Mouse (Mus musculus) MEL (cell line): ENCODE measurements around the gene Tbx19. TPM values are rescaled to one million over a fixed set of nuclear protein-coding genes. Genes with fewer than 3 reads are reported as not detected.

Source experiments
- DNase-seq: peaks from one replicate; pipeline ENCODE4 v3.0.0; 2011; ENCODE audit warnings: low read depth, low spot score
- H3K27ac ChIP-seq: 2 replicates; pipeline ENCODE4 v1.5.1; 2012; ENCODE audit warnings: low read depth, mild to moderate bottlenecking, control low read depth, low read length, moderate library complexity; ENCODE audit not compliant: control insufficient read depth
- H3K27me3 ChIP-seq, 2 experiments: fragments of 150-350 bp in 1 of 2; sonication (generic) in 1 of 2; 2 replicates each; pipeline ENCODE4 v1.6.1; 2012; ENCODE audit warnings: low read length in 2 of 2, mild to moderate bottlenecking in 2 of 2, improper control_type of control experiment in 1 of 2, moderate library complexity in 1 of 2; ENCODE audit not compliant: insufficient read depth in 2 of 2, control insufficient read depth in 1 of 2
- H3K36me3 ChIP-seq, 2 experiments: 2 replicates each; pipeline ENCODE4 v1.6.1; 2012 to 2014; ENCODE audit warnings: low read length in 2 of 2, improper control_type of control experiment in 1 of 2, inconsistent platforms in 1 of 2, mild to moderate bottlenecking in 1 of 2; ENCODE audit not compliant: insufficient read depth in 2 of 2, control insufficient read depth in 1 of 2
- H3K4me1 ChIP-seq, 2 experiments: fragments of 150-350 bp in 1 of 2; sonication (generic) in 1 of 2; 2 replicates each; pipeline ENCODE4 v1.6.1; 2012; ENCODE audit warnings: low read length in 2 of 2, improper control_type of control experiment in 1 of 2, mild to moderate bottlenecking in 1 of 2; ENCODE audit not compliant: insufficient read depth in 2 of 2, control insufficient read depth in 1 of 2
- H3K4me3 ChIP-seq, 2 experiments: fragments of 150-350 bp in 1 of 2; sonication (generic) in 1 of 2; 2 replicates each; pipeline ENCODE4 v1.5.1; 2012; ENCODE audit warnings: low read depth in 2 of 2, low read length in 2 of 2, mild to moderate bottlenecking in 2 of 2, moderate library complexity in 2 of 2, control low read depth in 1 of 2, improper control_type of control experiment in 1 of 2; ENCODE audit not compliant: control insufficient read depth in 1 of 2, insufficient read depth in 1 of 2
- H3K79me2 ChIP-seq: 2 replicates; pipeline ENCODE4 v1.6.1; 2012; ENCODE audit warnings: mild to moderate bottlenecking, low read length, moderate library complexity; ENCODE audit not compliant: control insufficient read depth, poor library complexity, insufficient read depth
- H3K9ac ChIP-seq: 2 replicates; pipeline ENCODE4 v1.6.1; 2012; ENCODE audit warnings: low read depth, mild to moderate bottlenecking, control low read depth, low read length, moderate library complexity; ENCODE audit not compliant: control insufficient read depth, poor library complexity, severe bottlenecking
- H3K9me3 ChIP-seq: fragments of 150-350 bp; sonication (generic); replicated peaks from 2 replicates; pipeline ENCODE4 v1.6.1; 2012; ENCODE audit warnings: mild to moderate bottlenecking, low read length, improper control_type of control experiment, moderate library complexity; ENCODE audit not compliant: insufficient read depth
- CTCF ChIP-seq, 3 experiments: IDR thresholded peaks in 2 of 3; conservative IDR thresholded peaks in 1 of 3; 2 replicates each; pipeline ENCODE4 v1.5.1; 2011 to 2012; ENCODE audit warnings: low read length in 3 of 3, low read depth in 2 of 3, mild to moderate bottlenecking in 2 of 3, improper control_type of control experiment in 1 of 3, inconsistent platforms in 1 of 3, mixed read lengths in 1 of 3, moderate library complexity in 1 of 3; ENCODE audit not compliant: control insufficient read depth in 1 of 3, insufficient read depth in 1 of 3, poor library complexity in 1 of 3, severe bottlenecking in 1 of 3
- ELF1 ChIP-seq: IDR thresholded peaks from 2 replicates; pipeline ENCODE4 v1.6.1; 2014; ENCODE audit warnings: low read depth, mild to moderate bottlenecking, inconsistent platforms, low read length, improper control_type of control experiment, moderate library complexity
- EP300 ChIP-seq, 2 experiments: IDR thresholded peaks; 2 replicates each; pipeline ENCODE4 v1.6.1; 2011; ENCODE audit warnings: improper control_type of control experiment in 2 of 2, low read length in 2 of 2, low read depth in 1 of 2, mild to moderate bottlenecking in 1 of 2
- GABPA ChIP-seq: IDR thresholded peaks from 2 replicates; pipeline ENCODE4 v1.6.1; 2012; ENCODE audit warnings: low read depth, mild to moderate bottlenecking, inconsistent platforms, low read length, improper control_type of control experiment, moderate library complexity
- GATA1 ChIP-seq: IDR thresholded peaks from 2 replicates; pipeline ENCODE4 v1.6.1; 2011; ENCODE audit warnings: low read depth, low read length, improper control_type of control experiment
- JUND ChIP-seq: IDR thresholded peaks from 2 replicates; pipeline ENCODE4 v1.6.1; 2011; ENCODE audit warnings: low read depth, mild to moderate bottlenecking, improper control_type of control experiment, low read length
- MAZ ChIP-seq: IDR thresholded peaks from 2 replicates; pipeline ENCODE4 v1.6.1; 2012; ENCODE audit warnings: low read depth, mild to moderate bottlenecking, inconsistent platforms, low read length, improper control_type of control experiment
- MEF2A ChIP-seq: IDR thresholded peaks from 2 replicates; pipeline ENCODE4 v1.6.1; 2014; ENCODE audit warnings: low read depth, mild to moderate bottlenecking, inconsistent platforms, low read length, improper control_type of control experiment; ENCODE audit not compliant: poor library complexity, insufficient replicate concordance, severe bottlenecking; ENCODE audit errors: extremely low read depth
- MXI1 ChIP-seq: IDR thresholded peaks from 2 replicates; pipeline ENCODE4 v1.6.1; 2011; ENCODE audit warnings: mild to moderate bottlenecking, low read depth, low read length, improper control_type of control experiment
- NELFE ChIP-seq: IDR thresholded peaks from 2 replicates; pipeline ENCODE4 v1.6.1; 2011; ENCODE audit warnings: low read depth, low read length, improper control_type of control experiment
- NRF1 ChIP-seq: IDR thresholded peaks from 2 replicates; pipeline ENCODE4 v1.6.1; 2014; ENCODE audit warnings: low read depth, mild to moderate bottlenecking, inconsistent platforms, low read length, improper control_type of control experiment, moderate library complexity; ENCODE audit not compliant: poor library complexity, insufficient read depth, severe bottlenecking
- RAD21 ChIP-seq: IDR thresholded peaks from 2 replicates; pipeline ENCODE4 v1.6.1; 2011; ENCODE audit warnings: mild to moderate bottlenecking, low read depth, low read length, improper control_type of control experiment
- TAL1 ChIP-seq: IDR thresholded peaks from 2 replicates; pipeline ENCODE4 v1.6.1; 2012; ENCODE audit warnings: mild to moderate bottlenecking, inconsistent platforms, low read length, moderate library complexity, mixed read lengths
- TBP ChIP-seq: IDR thresholded peaks from 2 replicates; pipeline ENCODE4 v1.8.0; 2011; ENCODE audit warnings: low read depth, low read length, improper control_type of control experiment
- UBTF ChIP-seq: IDR thresholded peaks from 2 replicates; pipeline ENCODE4 v1.6.1; 2012; ENCODE audit warnings: low read depth, mild to moderate bottlenecking, inconsistent platforms, low read length, improper control_type of control experiment, moderate library complexity, borderline replicate concordance; ENCODE audit not compliant: insufficient read depth
- ZKSCAN1 ChIP-seq: IDR thresholded peaks from 2 replicates; pipeline ENCODE4 v1.6.1; 2012; ENCODE audit warnings: low read depth, mild to moderate bottlenecking, inconsistent platforms, low read length, improper control_type of control experiment, moderate library complexity
- ZMIZ1 ChIP-seq: IDR thresholded peaks from 2 replicates; pipeline ENCODE4 v1.6.1; 2012; ENCODE audit warnings: low read depth, mild to moderate bottlenecking, inconsistent platforms, low read length, improper control_type of control experiment, moderate library complexity
- polyA plus RNA-seq, 2 experiments: library from polyadenylated mRNA; stranded (reverse) in 1 of 2; unstranded in 1 of 2; fragments of >175 nt in 1 of 2; fragments of >200 nt in 1 of 2; gene quantifications; 2 replicates each; pipeline versions ENCODE4 v1.2.1 to v1.2.4; 2012; ENCODE audit warnings: low replicate concordance in 2 of 2, low read depth in 1 of 2; ENCODE audit not compliant: insufficient read length in 2 of 2, insufficient read depth in 1 of 2, missing spikeins in 1 of 2
- total RNA-seq: library from RNA; depleted of rRNA; stranded (reverse); fragments of 300-350 nt; gene quantifications from 2 replicates; pipeline ENCODE4 v1.2.3, GENCODE M21; 2012

Tbx19 gene
- total and polyA plus RNA-seq, 3 experiments, result 0.19 TPM; not detected in 2

GRCm38 (mm10) chr1:165140227-165140626 lies 20.3 kb downstream of the Tbx19 start:
- H3K79me2 ChIP-seq, result no peaks in the 10 kb centered on the region
- H3K27ac ChIP-seq, result no peak overlapping the region
- DNase-seq, result no peak
- no peaks in the 10 kb centered on the region for H3K36me3 ChIP-seq
- no peak for TF ChIP-seq EP300 (IDR thresholded peaks at IDR 0.05; ENCODE audit: low read depth in 1 of 2, low read length in 2 of 2)
- TF ChIP-seq GABPA, result no peak
- TF ChIP-seq ELF1, result no peak
- no peak for TF ChIP-seq JUND
- no peak for TF ChIP-seq NRF1
- no peak for TF ChIP-seq TAL1
- no peak for TF ChIP-seq GATA1
- no peak for TF ChIP-seq ZKSCAN1
- no peak for TF ChIP-seq TBP
- TF ChIP-seq CTCF (IDR thresholded peaks at IDR 0.05 in 2 of 3, conservative IDR thresholded peaks at IDR 0.05 in 1 of 3; ENCODE audit: control insufficient read depth in 1 of 3, insufficient read depth in 1 of 3, low read depth in 2 of 3, low read length in 3 of 3, poor library complexity in 1 of 3, severe bottlenecking in 1 of 3), result no peak
- TF ChIP-seq MXI1, result no peak
- no peak for TF ChIP-seq MAZ
- TF ChIP-seq NELFE, result no peak
- no peak for TF ChIP-seq RAD21
- no peak for TF ChIP-seq MEF2A
- TF ChIP-seq, all 39 proteins: peak for 0
- Histone ChIP-seq H3K27me3 (no peaks in the 10 kb centered on the region; a peak in 1 of 4 replicates), H3K9me3 (no peaks in the 10 kb centered on the region), H3K4me3 (no peak overlapping the region), H3K4me1 (no peaks in the 10 kb centered on the region), H3K9ac (no peak overlapping the region)

DNA sequence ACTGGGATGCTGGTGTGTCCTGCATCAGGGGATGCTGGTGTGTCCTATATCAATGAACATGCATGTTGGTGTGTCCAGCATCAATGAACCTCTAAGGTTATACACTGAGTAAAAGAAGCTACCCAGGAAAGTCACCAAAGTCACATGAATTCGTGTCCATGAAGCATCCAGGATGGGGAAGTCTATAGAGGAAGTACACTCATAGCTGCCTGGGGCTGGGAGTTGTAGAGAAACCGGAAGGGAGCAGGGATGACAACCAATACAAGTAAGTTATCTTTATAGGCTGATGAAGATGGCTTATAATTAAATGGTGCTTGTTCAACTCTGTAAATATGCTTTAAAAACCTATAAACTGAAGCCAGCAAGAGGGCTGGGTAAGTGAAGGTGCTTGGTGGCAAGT lies 26.7 kb downstream of the Tbx19 start:
- Histone ChIP-seq H3K9ac (no peak overlapping the region), H3K4me3 (no peak overlapping the region), H3K79me2 (no peaks in the 10 kb centered on the region), H3K27me3 (peaks cover 0 to 1% of the 10 kb centered on the region in 2 experiments; a peak in 2 of 4 replicates), H3K27ac (no peak overlapping the region), H3K36me3 (no peaks in the 10 kb centered on the region), H3K9me3 (no peaks in the 10 kb centered on the region), H3K4me1 (0 out of 4 replicates have a peak, but pooled peaks cover 0 to 3% of the 10 kb centered on the region in 2 experiments)
- no peak for DNase-seq
- TF ChIP-seq CTCF (IDR thresholded peaks at IDR 0.05 in 2 of 3, conservative IDR thresholded peaks at IDR 0.05 in 1 of 3; ENCODE audit: control insufficient read depth in 1 of 3, insufficient read depth in 1 of 3, low read depth in 2 of 3, low read length in 3 of 3, poor library complexity in 1 of 3, severe bottlenecking in 1 of 3) (no peak), ZMIZ1 (no peak), UBTF (no peak), EP300 (IDR thresholded peaks at IDR 0.05; ENCODE audit: low read depth in 1 of 2, low read length in 2 of 2) (no peak)
